Mouse (Mus musculus) CH12.LX (cell line): ENCODE results near the gene Gimap7.
"Not testable (repeated sequence)": the region's sequence is repeated elsewhere in the genome, so short reads cannot be mapped to it uniquely, and the experiment has no call there.

Experiments
- CTCF ChIP-seq, 2 experiments: IDR thresholded peaks in 1 of 2; conservative IDR thresholded peaks in 1 of 2; 2 replicates each; pipeline ENCODE4 v1.5.1; 2011 to 2012; ENCODE audit warnings: low read depth in 2 of 2, low read length in 2 of 2, improper control_type of control experiment in 1 of 2, inconsistent platforms in 1 of 2, mild to moderate bottlenecking in 1 of 2, moderate library complexity in 1 of 2
- E2F4 ChIP-seq: IDR thresholded peaks from 2 replicates; pipeline ENCODE4 v1.6.1; 2011; ENCODE audit warnings: low read depth, low read length, improper control_type of control experiment; ENCODE audit not compliant: insufficient replicate concordance
- EP300 ChIP-seq: IDR thresholded peaks from 2 replicates; pipeline ENCODE4 v1.6.1; 2011; ENCODE audit warnings: low read length, improper control_type of control experiment
- GABPA ChIP-seq: IDR thresholded peaks from 2 replicates; pipeline ENCODE4 v1.6.1; 2012; ENCODE audit warnings: low read depth, low read length, improper control_type of control experiment, inconsistent platforms; ENCODE audit not compliant: insufficient replicate concordance
- HCFC1 ChIP-seq: IDR thresholded peaks from 2 replicates; pipeline ENCODE4 v1.6.1; 2012; ENCODE audit warnings: low read depth, mild to moderate bottlenecking, inconsistent platforms, low read length, improper control_type of control experiment
- MAX ChIP-seq: IDR thresholded peaks from 2 replicates; pipeline ENCODE4 v1.6.1; 2011; ENCODE audit warnings: low read length, improper control_type of control experiment
- RCOR1 ChIP-seq: conservative IDR thresholded peaks from 2 replicates; pipeline ENCODE4 v1.6.1; 2012; ENCODE audit warnings: low read depth, mild to moderate bottlenecking, inconsistent platforms, low read length, improper control_type of control experiment
- ZC3H11A ChIP-seq: IDR thresholded peaks from 2 replicates; pipeline ENCODE4 v1.6.1; 2012; ENCODE audit warnings: low read depth, mild to moderate bottlenecking, inconsistent platforms, low read length, improper control_type of control experiment

DNA sequence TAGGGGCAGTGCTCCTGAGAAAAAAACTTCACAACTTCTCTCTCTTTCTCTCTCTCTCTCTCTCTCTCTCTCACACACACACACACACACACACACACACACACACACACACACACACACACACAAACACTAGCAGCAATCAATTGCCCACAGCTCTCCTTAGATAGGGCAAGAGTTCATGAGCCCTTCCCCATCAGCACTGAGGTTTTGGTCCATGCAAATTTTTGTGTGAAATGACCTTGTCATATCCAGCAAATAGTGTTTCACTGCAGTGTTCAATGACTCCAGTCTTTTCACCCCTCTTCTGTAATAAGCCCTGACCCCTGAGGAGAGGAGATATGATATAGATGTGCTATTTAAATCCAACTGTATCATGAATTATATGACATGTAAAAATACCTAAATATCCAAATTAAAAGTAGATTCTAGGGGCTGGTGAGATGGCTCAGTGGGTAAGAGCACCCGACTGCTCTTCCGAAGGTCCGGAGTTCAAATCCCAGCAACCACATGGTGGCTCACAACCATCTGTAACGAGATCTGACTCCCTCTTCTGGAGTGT lies 35.1 kb upstream of the Gimap7 start:
- TF ChIP-seq RCOR1; CTCF (conservative IDR thresholded peaks at IDR 0.05 in 1 of 2, IDR thresholded peaks at IDR 0.05 in 1 of 2; ENCODE audit: low read depth in 2 of 2, low read length in 2 of 2); E2F4; ZC3H11A; MAX; HCFC1; GABPA: not testable (repeated sequence)
- peak; percentile 65 for TF ChIP-seq EP300
